Mouse (Mus musculus) macrophage (primary cell): ENCODE measurements around the gene Myo18a. TPM values are rescaled to one million over a fixed set of nuclear protein-coding genes. Genes with fewer than 3 reads are reported as not detected.
"Not testable (repeated sequence)": the region's sequence is repeated elsewhere in the genome, so short reads cannot be mapped to it uniquely, and the experiment has no call there.

Experiments
- H3K27ac ChIP-seq: fragments of 350-480 bp; formaldehyde crosslinking; 2 replicates; pipeline ENCODE4 v1.9.0; 2021
- H3K36me3 ChIP-seq: fragments of 350-480 bp; formaldehyde crosslinking; 2 replicates; pipeline ENCODE4 v1.9.0; 2021; ENCODE audit errors: inconsistent target
- H3K4me3 ChIP-seq: fragments of 350-480 bp; formaldehyde crosslinking; 2 replicates; pipeline ENCODE4 v1.9.0; 2021; ENCODE audit errors: inconsistent target
- H3K79me2 ChIP-seq: fragments of 350-480 bp; formaldehyde crosslinking; 2 replicates; pipeline ENCODE4 v1.9.0; 2021; ENCODE audit errors: inconsistent target
- WGBS: methylation state at CpG from one replicate; pipeline ENCODE4 v1.1.7; 2026; ENCODE audit warnings: inconsistent platforms; ENCODE audit not compliant: missing documents; 5-methylcytosine and 5-hydroxymethylcytosine counted together
- polyA plus RNA-seq: library from polyadenylated mRNA; stranded (reverse); fragments of 250-400 nt; gene quantifications from 3 replicates; pipeline ENCODE4 v1.2.4, GENCODE M21; 2018; ENCODE audit warnings: inconsistent platforms
- total RNA-seq, 78 experiments: library from RNA; depleted of rRNA; stranded (reverse); fragments of 250-400 nt; gene quantifications; 1 replicate in 9 of 78; 2 replicates in 24 of 78; 3 replicates in 43 of 78; 4 replicates in 2 of 78; pipeline ENCODE4 v1.2.4; 2018; ENCODE audit warnings: inconsistent platforms in 56 of 78

Gene Myo18a
- 100 to 1,000 TPM in 18 of 26 experiments, 10 to 100 TPM in 8; 25.1 to 392 (median 177) TPM for total RNA-seq (2018; cell fraction: chromatin; rRNA removed)
- total RNA-seq (2018; cell fraction: cytosol; rRNA removed), result 10 to 100 TPM; 38.1 to 81.0 (median 62.6) TPM
- 100 to 1,000 TPM in 8 of 26 experiments, 10 to 100 TPM in 18; 21.5 to 128 (median 79.3) TPM for total RNA-seq (2018; cell fraction: nucleus; rRNA removed)
- 37.1 to 91.1 TPM (median 40.6 TPM) in 3 replicates for polyA plus RNA-seq

- WGBS, result 2% methylated on average over 60 of the region's 79 CpGs
- Histone ChIP-seq H3K4me3 (peak within 1 kb of the TSS; percentile 32), H3K27ac (no peak within 1 kb of the TSS), H3K36me3 (no peaks in the 10 kb centered on the region), H3K79me2 (no peaks in the 10 kb centered on the region)
Measured at GRCm38 (mm10) chr11:77762783-77763672, at the start of gene Myo18a. Gene Myo18a (plus strand): TSS chr11:77763246.

GRCm38 (mm10) chr11:77713736-77714135 lies 49.3 kb upstream of the Myo18a start:
- no peak overlapping the region for H3K27ac ChIP-seq
- H3K4me3 ChIP-seq, result no peak overlapping the region
- 89% methylated on average over 3 of the region's 3 CpGs for WGBS
- peaks cover 62% of the 10 kb centered on the region for H3K79me2 ChIP-seq
- H3K36me3 ChIP-seq, result peaks cover 5% of the 10 kb centered on the region; the same call in 1 of the 2 replicates

GRCm38 (mm10) chr11:77719055-77719454 lies 44.0 kb upstream of the Myo18a start:
- 100% methylated on average over 2 of the region's 2 CpGs for WGBS
- peaks cover 4% of the 10 kb centered on the region; the same call in 1 of the 2 replicates for H3K36me3 ChIP-seq
- no peak overlapping the region for H3K27ac ChIP-seq

DNA sequence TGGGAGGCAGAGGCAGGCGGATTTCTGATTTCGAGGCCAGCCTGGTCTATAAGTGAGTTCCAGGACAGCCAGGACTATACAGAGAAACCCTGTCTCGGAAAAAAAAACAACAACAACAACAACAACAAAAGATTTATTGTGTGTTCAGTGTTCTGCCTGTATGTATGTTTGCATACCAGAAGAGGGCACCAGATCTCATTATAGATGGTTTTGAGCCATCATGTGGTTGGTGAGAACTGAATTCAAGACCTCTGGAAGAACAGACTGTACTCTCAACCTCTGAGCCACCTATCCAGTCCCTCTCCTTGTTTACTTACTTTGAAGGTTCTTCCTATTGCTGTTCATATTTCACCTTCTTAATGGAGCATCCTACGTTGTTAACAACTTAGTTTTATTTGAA lies 41.7 kb upstream of the Myo18a start:
- no peak overlapping the region for H3K4me3 ChIP-seq
- no peaks in the 10 kb centered on the region for H3K79me2 ChIP-seq
- no peaks in the 10 kb centered on the region for H3K36me3 ChIP-seq
- WGBS, result 96% methylated on average over 4 of the region's 4 CpGs
- no peak overlapping the region for H3K27ac ChIP-seq

More at GRCm38 (mm10) chr11:77719055-77719454, 44.0 kb upstream of the Myo18a start:
- Histone ChIP-seq H3K79me2 (peaks cover 9% of the 10 kb centered on the region; the same call in 1 of the 2 replicates), H3K4me3 (no peak overlapping the region)

GRCm38 (mm10) chr11:77724766-77725165 lies 38.3 kb upstream of the Myo18a start:
- Histone ChIP-seq H3K79me2 (no peaks in the 10 kb centered on the region), H3K36me3 (no peaks in the 10 kb centered on the region), H3K27ac (no peak overlapping the region), H3K4me3 (no peak overlapping the region)
- WGBS, result 90% methylated on average over 7 of the region's 7 CpGs

GRCm38 (mm10) chr11:77725183-77725582 lies 37.9 kb upstream of the Myo18a start, which contains the start of gene Cryba1:
Gene Cryba1 (minus strand): TSS chr11:77725283.
- Histone ChIP-seq H3K27ac (no peak within 1 kb of the TSS), H3K79me2 (no peaks in the 10 kb centered on the region), H3K4me3 (no peak within 1 kb of the TSS), H3K36me3 (no peaks in the 10 kb centered on the region)
- 93% methylated on average over 7 of the region's 7 CpGs for WGBS

DNA sequence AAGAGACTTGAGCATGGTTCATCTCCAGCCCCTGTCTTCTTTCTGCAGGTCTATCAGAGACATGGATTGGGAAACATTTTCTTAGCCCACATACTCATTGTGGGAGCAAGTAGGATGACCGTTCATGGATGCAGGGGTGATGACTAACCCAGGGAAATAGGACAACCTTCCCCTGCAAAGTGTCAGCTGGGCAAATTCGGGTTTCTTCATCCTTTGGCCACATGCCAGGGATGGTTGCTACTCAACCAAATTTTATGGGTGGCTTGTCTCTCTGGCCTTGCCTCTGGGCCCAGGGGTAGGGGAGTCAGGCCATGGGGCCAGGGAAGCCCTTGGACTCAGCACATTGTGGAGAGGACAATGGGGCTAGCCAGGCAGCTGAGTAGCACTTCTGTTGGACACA lies 34.5 kb upstream of the Myo18a start:
- WGBS, result 38% methylated on average over 2 of the region's 2 CpGs
- H3K79me2 ChIP-seq, result no peaks in the 10 kb centered on the region

GRCm38 (mm10) chr11:77737289-77737688 lies 25.8 kb upstream of the Myo18a start:
- 3% methylated on average over 6 of the region's 6 CpGs for WGBS

More for the DNA sequence above, 34.5 kb upstream of the Myo18a start:
- no peak overlapping the region for H3K4me3 ChIP-seq
- no peak overlapping the region for H3K27ac ChIP-seq
- H3K36me3 ChIP-seq, result no peaks in the 10 kb centered on the region

GRCm38 (mm10) chr11:77738555-77738954 lies 24.5 kb upstream of the Myo18a start:
- no peaks in the 10 kb centered on the region for H3K79me2 ChIP-seq
- H3K36me3 ChIP-seq, result no peaks in the 10 kb centered on the region
- H3K27ac ChIP-seq, result no peak overlapping the region
- WGBS, result 95% methylated on average over 7 of the region's 7 CpGs
- no peak overlapping the region for H3K4me3 ChIP-seq

More at GRCm38 (mm10) chr11:77737289-77737688, 25.8 kb upstream of the Myo18a start:
- Histone ChIP-seq H3K27ac (no peak overlapping the region), H3K36me3 (no peaks in the 10 kb centered on the region), H3K4me3 (no peak overlapping the region), H3K79me2 (no peaks in the 10 kb centered on the region)

- no peaks in the 10 kb centered on the region for H3K36me3 ChIP-seq
- no peaks in the 10 kb centered on the region for H3K79me2 ChIP-seq
- no peak overlapping the region for H3K27ac ChIP-seq
- 28% methylated on average over 6 of the region's 6 CpGs for WGBS
- H3K4me3 ChIP-seq, result no peak overlapping the region
Measured at GRCm38 (mm10) chr11:77743966-77744365, 19.1 kb upstream of the Myo18a start.

DNA sequence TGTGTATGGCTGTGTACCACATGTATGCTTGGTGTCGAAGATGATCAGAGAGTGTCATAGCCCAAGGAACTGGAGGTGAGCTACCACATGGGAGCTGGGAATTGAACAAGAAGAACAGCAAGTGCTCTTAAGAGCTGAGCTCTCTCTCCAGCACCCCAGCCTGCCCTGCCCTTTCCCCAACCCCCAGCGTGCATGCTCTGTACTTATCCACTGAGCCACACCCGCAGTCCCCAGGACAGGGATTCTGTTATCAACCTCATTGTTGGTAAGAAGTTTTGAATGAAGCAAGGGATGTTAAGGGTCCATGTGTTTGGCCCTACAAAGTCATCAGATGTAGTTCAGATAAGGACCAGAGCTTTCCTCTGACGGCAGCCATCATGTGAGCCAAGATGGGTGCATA lies 16.4 kb upstream of the Myo18a start:
- Histone ChIP-seq H3K79me2 (no peaks in the 10 kb centered on the region), H3K27ac (no peak overlapping the region), H3K4me3 (no peak overlapping the region), H3K36me3 (no peaks in the 10 kb centered on the region)
- 97% methylated on average over 3 of the region's 4 CpGs for WGBS

DNA sequence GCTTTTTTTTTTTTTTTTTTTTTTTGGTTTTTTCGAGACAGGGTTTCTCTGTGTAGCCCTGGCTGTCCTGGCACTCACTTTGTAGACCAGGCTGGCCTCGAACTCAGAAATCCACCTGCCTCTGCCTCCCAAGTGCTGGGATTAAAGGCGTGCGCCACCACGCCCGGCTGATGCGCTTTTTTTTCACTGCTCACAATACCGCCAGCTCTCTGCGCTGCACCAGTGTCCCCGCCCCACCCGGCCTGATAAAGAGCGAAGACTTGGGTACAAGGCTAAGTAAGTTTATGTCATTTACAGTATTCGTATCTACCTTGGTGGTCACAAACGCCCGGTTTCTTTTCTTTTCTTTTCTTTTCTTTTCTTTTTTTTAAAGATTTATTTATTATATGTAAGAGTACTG lies 15.9 kb upstream of the Myo18a start:
- not testable (repeated sequence) for H3K79me2 ChIP-seq, H3K27ac ChIP-seq, H3K4me3 ChIP-seq, H3K36me3 ChIP-seq
- WGBS, result 97% methylated on average over 9 of the region's 15 CpGs

- no peaks in the 10 kb centered on the region for H3K79me2 ChIP-seq
- no peaks in the 10 kb centered on the region for H3K36me3 ChIP-seq
- no peak overlapping the region for H3K4me3 ChIP-seq
- WGBS, result 88% methylated on average over 4 of the region's 5 CpGs
- H3K27ac ChIP-seq, result no peak overlapping the region
Measured at GRCm38 (mm10) chr11:77748996-77749395, 14.1 kb upstream of the Myo18a start.

GRCm38 (mm10) chr11:77752525-77752924 lies 10.5 kb upstream of the Myo18a start:
- no peak overlapping the region for H3K4me3 ChIP-seq
- H3K27ac ChIP-seq, result no peak overlapping the region
- no peaks in the 10 kb centered on the region for H3K36me3 ChIP-seq
- no peaks in the 10 kb centered on the region for H3K79me2 ChIP-seq
- WGBS, result 92% methylated on average over 5 of the region's 5 CpGs

DNA sequence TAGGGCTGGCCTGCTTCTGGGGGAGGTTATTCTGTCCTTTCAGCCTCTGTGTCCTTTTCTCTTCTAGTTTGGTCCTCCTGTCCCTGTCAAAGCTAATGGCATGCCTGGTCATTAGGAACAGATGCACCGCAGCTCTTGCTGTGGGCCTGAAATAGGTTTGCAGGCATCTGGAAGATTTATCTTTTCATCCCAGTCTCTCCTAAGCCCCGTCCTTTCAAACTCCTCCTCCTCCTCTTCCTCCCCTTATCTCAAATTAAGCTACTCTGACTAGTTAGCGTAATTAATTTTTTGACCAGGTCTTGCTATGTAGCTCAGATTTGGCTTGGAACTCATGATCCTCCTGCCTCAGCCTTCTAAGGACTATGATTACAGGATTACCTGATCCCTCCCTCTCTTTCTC lies 9.6 kb upstream of the Myo18a start:
- Histone ChIP-seq H3K27ac (no peak overlapping the region), H3K4me3 (no peak overlapping the region), H3K36me3 (no peaks in the 10 kb centered on the region), H3K79me2 (no peaks in the 10 kb centered on the region)
- 95% methylated on average over 3 of the region's 3 CpGs for WGBS
